Mouse (Mus musculus) NIH3T3 (cell line): Measurements from ENCODE around the gene Olr1.
A peak's percentile ranks its signal among the peaks of the same experiment; 100 is the strongest.
"Not testable (repeated sequence)": the region's sequence is repeated elsewhere in the genome, so short reads cannot be mapped to it uniquely, and the experiment has no call there.

ENCODE experiments used
- DNase-seq: peaks from one replicate; pipeline ENCODE4 v3.0.0-alpha.2; 2012; ENCODE audit warnings: low read depth

The Olr1 gene

GRCm38 (mm10) chr6:129512367-129512766 lies 5.4 kb upstream of the Olr1 start, which contains the start of gene Tmem52b:
Gene Tmem52b, plus strand, starts transcription at chr6:129512555.
- DNase-seq, result no peak

- no peak for DNase-seq
Observed at GRCm38 (mm10) chr6:129510120-129510911, 3.4 kb upstream of the Olr1 start.

GRCm38 (mm10) chr6:129503471-129503870 lies 3.5 kb downstream of the Olr1 start:
- no peak for DNase-seq

- DNase-seq, result not testable (repeated sequence)
Observed at GRCm38 (mm10) chr6:129499516-129499915, 7.4 kb downstream of the Olr1 start.

- DNase-seq, result no peak
Observed at GRCm38 (mm10) chr6:129497345-129498218, 9.4 kb downstream of the Olr1 start.

- DNase-seq, result no peak
Observed at GRCm38 (mm10) chr6:129494924-129495323, 12.0 kb downstream of the Olr1 start.

- DNase-seq, result no peak
Observed at GRCm38 (mm10) chr6:129480089-129480958, 26.6 kb downstream of the Olr1 start.

- DNase-seq, result peak; percentile 37
Observed at GRCm38 (mm10) chr6:129476404-129477126, 30.4 kb downstream of the Olr1 start.

GRCm38 (mm10) chr6:129472627-129473026 lies 34.3 kb downstream of the Olr1 start:
- DNase-seq, result no peak

- no peak for DNase-seq
Observed at GRCm38 (mm10) chr6:129471386-129471785, 35.6 kb downstream of the Olr1 start.

- peak; percentile 19 for DNase-seq
Observed at GRCm38 (mm10) chr6:129451411-129452039, 55.4 kb downstream of the Olr1 start, which contains the start of gene Clec1a. Gene Clec1a, minus strand, starts transcription at chr6:129452000.

GRCm38 (mm10) chr6:129449743-129450142 lies 57.2 kb downstream of the Olr1 start:
- peak; percentile 64 for DNase-seq

GRCm38 (mm10) chr6:129438033-129438432 lies 68.9 kb downstream of the Olr1 start:
- DNase-seq, result no peak

- no peak for DNase-seq
Observed at GRCm38 (mm10) chr6:129436025-129436424, 70.9 kb downstream of the Olr1 start.
